Mouse (Mus musculus) forebrain, embryonic 12.5 days (tissue): ENCODE data around the gene Ccdc12. TPM values are rescaled to one million over a fixed set of nuclear protein-coding genes. Genes with fewer than 3 reads are reported as not detected.
A peak's percentile ranks its signal among the peaks of the same experiment; 100 is the strongest.

ENCODE experiments used
- ATAC-seq: fragments of 200-750 bp; cut with Nextera tagmentation; 2 replicates; pipeline ENCODE4 v1.8.0; 2017; ENCODE audit warnings: moderate TSS enrichment; ENCODE audit not compliant: low FRiP score
- H3K27ac ChIP-seq: fragments of 300-500 bp; sonication (generic); 2 replicates; pipeline ENCODE4 v1.5.1; 2016; ENCODE audit warnings: mild to moderate bottlenecking
- H3K27me3 ChIP-seq: fragments of 300-500 bp; sonication (generic); 2 replicates; pipeline ENCODE4 v1.6.1; 2016; ENCODE audit warnings: mild to moderate bottlenecking
- H3K36me3 ChIP-seq: fragments of 300-500 bp; sonication (generic); replicated peaks from 2 replicates; pipeline ENCODE4 v1.6.1; 2016; ENCODE audit warnings: mild to moderate bottlenecking
- H3K4me1 ChIP-seq: fragments of 300-500 bp; sonication (generic); 2 replicates; pipeline ENCODE4 v1.6.1; 2016
- H3K4me2 ChIP-seq: fragments of 300-500 bp; sonication (generic); 2 replicates; pipeline ENCODE4 v1.6.1; 2016; ENCODE audit warnings: mild to moderate bottlenecking, moderate library complexity
- H3K4me3 ChIP-seq: fragments of 300-500 bp; sonication (generic); replicated peaks from 2 replicates; pipeline ENCODE4 v1.5.1; 2016; ENCODE audit warnings: mild to moderate bottlenecking
- H3K9ac ChIP-seq: fragments of 300-500 bp; sonication (generic); 2 replicates; pipeline ENCODE4 v1.6.1; 2016; ENCODE audit warnings: mild to moderate bottlenecking
- H3K9me3 ChIP-seq: fragments of 300-500 bp; sonication (generic); 2 replicates; pipeline ENCODE4 v1.6.1; 2016
- WGBS: fragments of 180-500 bp; shearing (Covaris S2); methylation state at CpG from one replicate; pipeline ENCODE4 v1.1.7; 2016; 5-methylcytosine and 5-hydroxymethylcytosine counted together
- polyA plus RNA-seq: library from polyadenylated mRNA; unstranded; fragments of >200 nt; fragmentation: Nextera tagmentation; extraction: Ambion mirVana; gene quantifications from 2 replicates; pipeline ENCODE4 v1.2.1, GENCODE M21; 2016

The Ccdc12 gene
- polyA plus RNA-seq, 1 experiment from 2014 or later: 143 TPM

DNA sequence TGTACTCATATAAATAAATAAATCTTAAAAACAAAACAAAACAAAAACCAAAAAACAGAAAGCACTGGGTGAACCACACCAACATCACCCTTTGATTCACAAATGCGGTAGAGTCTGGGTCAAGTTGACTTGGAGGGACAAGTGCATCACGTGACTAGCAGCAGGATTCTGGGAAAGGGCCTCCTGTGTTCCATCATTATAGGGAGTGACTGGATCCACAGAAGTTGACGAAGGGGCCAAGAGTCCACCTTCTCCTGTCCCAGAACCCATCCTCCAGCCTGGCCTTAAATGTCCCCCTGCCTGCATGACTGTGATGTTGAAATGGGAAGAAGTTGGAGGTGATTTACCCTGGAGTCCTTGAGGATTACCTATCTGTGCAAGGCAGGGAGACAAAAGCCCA lies 62.5 kb downstream of the Ccdc12 start:
- 86% methylated on average over 3 of the region's 3 CpGs for WGBS
- Histone ChIP-seq H3K27ac (no peak overlapping the region), H3K9ac (no peak overlapping the region), H3K9me3 (no peaks in the 10 kb centered on the region), H3K36me3 (peaks cover 14% of the 10 kb centered on the region), H3K4me1 (peaks cover 3% of the 10 kb centered on the region; the same call in 1 of the 2 replicates), H3K27me3 (no peaks in the 10 kb centered on the region), H3K4me2 (no peak overlapping the region), H3K4me3 (no peak overlapping the region)
- no peak for ATAC-seq

DNA sequence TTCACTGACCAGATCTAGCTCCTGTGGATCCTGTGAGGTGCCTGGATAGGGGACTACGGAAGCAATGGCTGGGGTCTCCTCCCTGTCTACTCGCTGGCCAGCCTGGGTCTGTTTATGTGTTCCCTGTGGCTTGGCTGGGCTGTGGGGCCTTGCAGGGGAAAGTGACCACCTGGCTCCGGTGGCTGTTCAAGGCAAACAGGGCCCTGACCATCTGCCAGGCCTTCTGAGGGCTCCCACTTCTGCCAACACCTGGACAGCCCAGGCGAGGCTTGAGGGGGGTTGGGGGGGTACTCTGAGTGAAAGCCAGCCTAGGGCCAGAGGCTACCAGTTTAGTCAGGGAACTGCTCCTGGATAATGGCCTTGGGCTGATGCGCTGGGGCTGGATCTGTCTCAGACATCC lies 63.7 kb downstream of the Ccdc12 start:
- Histone ChIP-seq H3K4me2 (no peak overlapping the region), H3K27me3 (0 out of 2 replicates have a peak, but pooled peaks cover 1% of the 10 kb centered on the region), H3K9ac (no peak overlapping the region), H3K36me3 (peaks cover 5% of the 10 kb centered on the region; the same call in 1 of the 2 replicates), H3K4me3 (no peak overlapping the region), H3K27ac (no peak overlapping the region), H3K4me1 (peaks cover 3% of the 10 kb centered on the region; the same call in 1 of the 2 replicates), H3K9me3 (no peaks in the 10 kb centered on the region)
- 75% methylated on average over 5 of the region's 5 CpGs for WGBS
- no peak for ATAC-seq

DNA sequence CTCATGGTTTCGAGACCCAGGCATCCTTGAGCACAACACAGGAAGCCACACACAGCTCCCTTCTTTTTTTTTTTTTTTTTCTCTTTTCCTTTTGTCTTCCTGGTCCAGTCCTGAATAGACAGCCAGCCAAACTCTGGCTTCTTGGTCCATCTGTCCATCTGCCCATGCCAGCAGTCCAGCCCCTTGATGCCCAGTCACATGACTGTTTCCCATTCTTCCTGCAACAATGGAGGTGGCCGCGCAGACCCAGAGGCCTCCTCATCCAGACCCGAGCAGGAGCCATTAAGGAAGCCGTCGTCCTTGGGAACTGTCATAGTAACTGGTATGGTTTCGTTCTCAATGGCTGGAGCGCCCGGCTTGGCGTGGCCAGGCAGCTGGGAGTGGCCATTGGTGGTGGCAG lies 65.8 kb downstream of the Ccdc12 start:
- Histone ChIP-seq H3K9me3 (no peaks in the 10 kb centered on the region), H3K27ac (no peak overlapping the region), H3K27me3 (peaks cover 22% of the 10 kb centered on the region), H3K4me3 (no peak overlapping the region), H3K4me1 (peaks cover 19% of the 10 kb centered on the region), H3K36me3 (no peaks in the 10 kb centered on the region), H3K9ac (no peak overlapping the region), H3K4me2 (no peak overlapping the region)
- no peak for ATAC-seq
- 83% methylated on average over 10 of the region's 10 CpGs for WGBS

DNA sequence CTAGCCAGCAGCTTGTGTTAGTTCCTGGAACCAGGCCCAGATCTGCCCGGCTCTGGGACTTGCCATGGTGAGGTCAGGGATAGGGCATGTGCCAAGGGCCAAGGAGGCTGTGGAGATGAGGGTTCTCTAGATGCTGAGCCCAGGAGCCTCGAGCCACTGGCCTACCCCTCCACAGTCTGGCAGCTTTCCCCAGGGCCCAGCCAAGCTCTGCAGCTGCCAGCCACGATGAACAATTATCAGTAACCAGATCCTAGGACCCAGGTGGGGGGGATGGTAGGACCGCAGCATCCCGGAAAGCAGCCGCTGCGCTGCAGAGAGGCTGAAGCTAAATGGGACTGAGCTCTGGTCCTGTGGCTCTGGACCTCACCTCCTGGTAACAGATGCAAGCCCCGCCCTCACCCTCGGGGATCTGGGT lies 69.4 kb downstream of the Ccdc12 start:
- no peak overlapping the region for H3K4me3 ChIP-seq
- no peaks in the 10 kb centered on the region for H3K36me3 ChIP-seq
- no peak overlapping the region for H3K27ac ChIP-seq
- no peak overlapping the region for H3K4me2 ChIP-seq
- H3K27me3 ChIP-seq: peaks cover 55% of the 10 kb centered on the region
- peak; percentile 57 for ATAC-seq
- no peak overlapping the region for H3K9ac ChIP-seq
- WGBS: 6% methylated on average over 9 of the region's 9 CpGs
- H3K9me3 ChIP-seq: no peaks in the 10 kb centered on the region
- peaks cover 23% of the 10 kb centered on the region for H3K4me1 ChIP-seq

DNA sequence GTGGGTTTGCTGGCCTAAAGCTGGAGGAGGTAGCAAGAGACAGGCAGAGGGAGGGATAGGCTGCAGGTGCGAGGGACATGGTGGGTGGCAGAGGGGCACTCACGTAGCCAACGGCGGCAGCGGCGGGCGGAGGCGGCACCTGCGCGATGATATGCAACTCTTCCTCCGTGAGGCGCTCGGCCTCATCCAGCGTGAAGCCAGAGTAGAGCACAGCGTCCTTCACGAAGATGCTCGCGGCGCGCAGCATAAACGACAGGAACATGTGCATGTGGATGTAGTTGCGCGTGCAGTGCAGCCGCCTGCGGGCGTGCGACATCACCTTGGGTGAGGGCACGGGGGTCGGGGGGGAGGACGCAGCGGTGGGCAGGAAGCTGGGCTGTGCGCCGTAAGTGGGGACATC lies 70.6 kb downstream of the Ccdc12 start:
- peak overlapping the region; percentile 51 for H3K4me2 ChIP-seq
- H3K9me3 ChIP-seq: no peaks in the 10 kb centered on the region
- H3K27me3 ChIP-seq: peaks cover 66% of the 10 kb centered on the region
- no peak overlapping the region for H3K27ac ChIP-seq
- peaks cover 23% of the 10 kb centered on the region for H3K4me1 ChIP-seq
- 5% methylated on average over 33 of the region's 33 CpGs for WGBS
- no peak for ATAC-seq
- H3K36me3 ChIP-seq: no peaks in the 10 kb centered on the region
- H3K9ac ChIP-seq: no peak overlapping the region
- peak overlapping the region; percentile 29 for H3K4me3 ChIP-seq

DNA sequence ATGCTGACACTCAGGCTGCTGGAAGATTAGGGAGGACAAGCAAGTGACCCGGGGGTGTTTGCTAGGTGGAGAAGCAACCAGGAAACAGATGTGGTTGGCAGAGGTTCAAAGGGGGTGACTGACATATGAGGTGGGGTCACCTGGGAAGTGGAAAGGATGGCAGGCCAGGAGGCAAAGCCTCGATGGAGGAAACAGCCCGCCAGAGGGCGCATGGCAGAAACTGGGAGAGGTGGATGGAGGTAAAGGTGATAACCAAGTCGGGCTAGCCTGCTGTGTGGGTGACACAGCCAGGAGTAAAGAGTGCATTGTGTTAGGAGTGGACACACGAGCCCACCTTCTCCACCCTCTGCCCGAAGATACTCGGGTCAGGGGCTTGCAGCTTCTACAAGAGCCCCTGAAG lies 73.5 kb downstream of the Ccdc12 start:
- no peak overlapping the region for H3K4me2 ChIP-seq
- H3K27ac ChIP-seq: no peak overlapping the region
- no peak overlapping the region for H3K9ac ChIP-seq
- H3K27me3 ChIP-seq: peaks cover 93% of the 10 kb centered on the region
- no peak for ATAC-seq
- H3K4me1 ChIP-seq: peaks cover 39% of the 10 kb centered on the region
- WGBS: 13% methylated on average over 8 of the region's 8 CpGs
- H3K9me3 ChIP-seq: no peaks in the 10 kb centered on the region
- H3K4me3 ChIP-seq: no peak overlapping the region
- no peaks in the 10 kb centered on the region for H3K36me3 ChIP-seq

DNA sequence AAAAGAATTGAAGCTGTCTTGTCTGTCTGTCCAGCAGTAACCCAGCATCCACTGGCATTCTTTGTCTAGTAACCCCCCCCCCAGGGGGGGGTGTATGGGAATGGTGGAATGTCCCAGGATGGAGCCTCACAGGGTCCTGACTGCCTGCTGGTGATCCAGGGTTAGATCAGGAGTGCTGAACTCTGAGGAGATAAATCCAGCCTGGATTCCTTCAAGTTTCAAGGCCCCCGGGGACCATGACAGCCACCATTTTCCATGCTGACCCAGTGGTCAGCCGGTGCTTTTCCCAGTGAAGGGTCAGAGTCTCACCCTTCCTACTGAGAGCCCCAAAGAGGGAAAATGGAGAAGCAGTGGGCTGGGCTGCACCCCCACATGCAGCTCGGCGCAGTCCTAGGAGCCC lies 75.6 kb downstream of the Ccdc12 start:
- Histone ChIP-seq H3K27me3 (peaks cover 90% of the 10 kb centered on the region), H3K9me3 (no peaks in the 10 kb centered on the region), H3K9ac (peak overlapping the region; percentile 40; the same call in 1 of the 2 replicates), H3K4me3 (no peak overlapping the region), H3K4me2 (peak overlapping the region; percentile 69; the same call in 1 of the 2 replicates), H3K4me1 (peaks cover 24% of the 10 kb centered on the region), H3K36me3 (no peaks in the 10 kb centered on the region), H3K27ac (no peak overlapping the region)
- ATAC-seq: no peak
- 60% methylated on average over 4 of the region's 4 CpGs for WGBS

DNA sequence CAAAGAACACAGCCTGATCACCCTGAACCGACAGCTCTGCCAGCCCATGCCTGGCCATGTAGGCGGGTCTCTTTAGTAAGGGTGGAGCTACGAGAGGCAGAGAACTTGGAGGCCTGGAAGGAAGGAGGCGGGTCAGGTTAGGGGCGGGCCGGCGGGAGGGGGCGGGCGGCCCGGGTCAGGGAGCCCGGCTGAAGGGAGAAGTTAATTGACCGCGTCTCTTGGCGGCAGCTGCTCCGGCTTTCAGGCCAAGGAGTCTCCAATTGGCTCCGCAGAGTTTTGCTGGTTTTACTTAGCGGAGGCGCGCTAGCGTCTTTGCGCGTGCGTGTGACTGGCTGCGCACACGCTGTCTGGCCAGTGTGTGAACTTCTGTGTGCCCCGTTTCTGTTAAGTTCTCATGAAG lies 76.3 kb downstream of the Ccdc12 start:
- Histone ChIP-seq H3K27me3 (peaks cover 83% of the 10 kb centered on the region), H3K9ac (peak overlapping the region; percentile 40), H3K4me1 (peaks cover 17% of the 10 kb centered on the region), H3K4me2 (peak overlapping the region; percentile 69), H3K36me3 (no peaks in the 10 kb centered on the region), H3K27ac (no peak overlapping the region), H3K9me3 (no peaks in the 10 kb centered on the region), H3K4me3 (peak overlapping the region; percentile 44)
- under 1% methylated on average over 26 of the region's 26 CpGs for WGBS
- ATAC-seq: peak; percentile 83

DNA sequence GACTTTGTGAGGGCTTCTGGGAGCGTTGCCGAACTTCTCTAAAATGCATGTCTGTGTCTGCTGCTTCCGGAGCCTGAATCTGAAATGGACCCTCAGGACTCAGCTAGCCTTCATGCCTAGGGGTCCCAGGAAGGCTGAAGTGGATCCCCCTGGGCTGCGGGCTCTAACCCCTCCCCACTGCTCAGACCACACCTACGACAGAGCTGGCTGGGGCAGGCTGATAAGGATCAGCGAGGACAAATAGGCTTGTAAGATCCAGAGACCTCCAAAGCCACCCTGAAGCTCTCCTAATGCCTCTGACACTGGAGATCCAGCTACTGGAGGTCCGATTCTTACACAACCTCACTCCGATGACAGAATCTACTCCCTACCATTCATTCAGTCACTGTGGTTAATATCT lies 76.8 kb downstream of the Ccdc12 start:
- H3K4me2 ChIP-seq: peak overlapping the region; percentile 69
- no peak for ATAC-seq
- H3K27me3 ChIP-seq: peaks cover 78% of the 10 kb centered on the region
- H3K9me3 ChIP-seq: no peaks in the 10 kb centered on the region
- H3K36me3 ChIP-seq: no peaks in the 10 kb centered on the region
- peaks cover 16% of the 10 kb centered on the region for H3K4me1 ChIP-seq
- peak overlapping the region; percentile 44 for H3K4me3 ChIP-seq
- no peak overlapping the region for H3K27ac ChIP-seq
- WGBS: 13% methylated on average over 8 of the region's 8 CpGs
- peak overlapping the region; percentile 40; the same call in 1 of the 2 replicates for H3K9ac ChIP-seq

DNA sequence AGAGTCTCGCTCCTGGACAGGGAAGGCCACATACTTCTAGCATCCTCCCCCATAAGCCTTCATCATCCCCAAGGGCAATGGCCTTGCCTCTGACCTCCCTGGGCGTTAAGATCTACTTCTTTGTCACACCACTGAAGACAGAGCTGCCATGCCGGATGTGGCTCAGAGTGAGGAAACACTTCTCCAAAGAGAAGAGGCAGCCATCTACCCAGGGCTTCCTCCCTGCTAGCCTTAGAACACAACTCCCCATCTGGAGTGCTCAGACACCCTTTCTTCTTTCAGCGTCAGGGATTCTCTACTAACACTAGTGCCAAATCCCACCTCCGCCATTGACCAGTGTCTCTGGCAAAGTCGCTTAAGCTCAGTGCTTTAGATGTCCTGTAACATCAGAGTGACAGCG lies 77.9 kb downstream of the Ccdc12 start:
- 86% methylated on average over 7 of the region's 7 CpGs for whole genome bisulfite sequencing
- H3K9me3 ChIP-seq: no peaks in the 10 kb centered on the region
- ATAC-seq: no peak

DNA sequence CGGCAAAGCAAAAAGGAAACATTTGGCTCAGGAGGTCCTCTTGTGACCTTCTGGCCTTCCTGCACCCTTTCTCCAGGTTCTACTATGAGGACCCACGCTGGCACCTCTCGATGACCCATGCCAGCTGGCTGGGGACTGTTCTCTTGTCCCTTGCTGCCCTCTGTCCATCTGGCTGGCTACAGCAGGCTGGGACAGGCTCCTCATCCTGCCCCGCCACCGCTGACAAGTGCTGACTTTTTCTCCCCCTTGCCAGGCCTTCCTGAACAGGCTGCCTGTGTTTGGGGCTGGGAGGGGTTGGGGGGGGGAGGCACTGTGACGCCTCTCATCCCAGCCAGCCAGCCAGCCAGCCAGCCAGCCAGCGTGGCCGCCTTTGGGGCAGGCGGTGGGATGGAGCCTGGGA lies 80.1 kb downstream of the Ccdc12 start:
- H3K9me3 ChIP-seq: no peaks in the 10 kb centered on the region
- no peak overlapping the region for H3K27ac ChIP-seq
- H3K4me1 ChIP-seq: peaks cover 17% of the 10 kb centered on the region
- H3K36me3 ChIP-seq: no peaks in the 10 kb centered on the region
- H3K4me2 ChIP-seq: no peak overlapping the region
- no peak for ATAC-seq
- H3K27me3 ChIP-seq: peaks cover 71% of the 10 kb centered on the region
- H3K4me3 ChIP-seq: no peak overlapping the region
- WGBS: 43% methylated on average over 9 of the region's 9 CpGs
- H3K9ac ChIP-seq: no peak overlapping the region

More for the DNA sequence above, 77.9 kb downstream of the Ccdc12 start:
- Histone ChIP-seq H3K4me1 (peaks cover 16% of the 10 kb centered on the region), H3K27me3 (peaks cover 68% of the 10 kb centered on the region), H3K36me3 (no peaks in the 10 kb centered on the region), H3K27ac (no peak overlapping the region), H3K4me3 (no peak overlapping the region), H3K9ac (no peak overlapping the region), H3K4me2 (no peak overlapping the region)

DNA sequence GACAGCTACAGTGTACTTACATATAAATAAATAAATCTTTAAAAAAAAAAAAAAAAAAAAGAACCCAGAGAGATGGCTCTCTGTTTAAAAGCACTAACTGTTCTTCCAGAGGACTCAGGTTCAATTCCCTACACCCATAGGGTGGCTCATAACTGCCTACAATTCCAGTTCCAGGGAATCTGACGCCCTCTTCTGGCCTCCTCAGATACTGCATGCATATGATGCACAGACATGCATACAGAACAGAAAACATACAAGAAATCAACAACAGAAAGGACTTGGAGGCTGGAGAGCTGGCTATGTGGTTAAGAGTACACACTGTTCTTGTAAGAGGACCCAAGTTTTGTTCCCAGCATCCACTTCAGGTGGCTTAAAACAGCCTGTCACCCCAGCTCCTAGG lies 81.8 kb downstream of the Ccdc12 start:
- H3K36me3 ChIP-seq: no peaks in the 10 kb centered on the region
- no peak overlapping the region for H3K4me3 ChIP-seq
- H3K27me3 ChIP-seq: peaks cover 72% of the 10 kb centered on the region
- 28% methylated on average over 1 of the region's 1 CpGs for WGBS
- H3K9me3 ChIP-seq: no peaks in the 10 kb centered on the region
- no peak overlapping the region for H3K27ac ChIP-seq
- peaks cover 13% of the 10 kb centered on the region for H3K4me1 ChIP-seq
- H3K4me2 ChIP-seq: no peak overlapping the region
- no peak for ATAC-seq
- no peak overlapping the region for H3K9ac ChIP-seq

DNA sequence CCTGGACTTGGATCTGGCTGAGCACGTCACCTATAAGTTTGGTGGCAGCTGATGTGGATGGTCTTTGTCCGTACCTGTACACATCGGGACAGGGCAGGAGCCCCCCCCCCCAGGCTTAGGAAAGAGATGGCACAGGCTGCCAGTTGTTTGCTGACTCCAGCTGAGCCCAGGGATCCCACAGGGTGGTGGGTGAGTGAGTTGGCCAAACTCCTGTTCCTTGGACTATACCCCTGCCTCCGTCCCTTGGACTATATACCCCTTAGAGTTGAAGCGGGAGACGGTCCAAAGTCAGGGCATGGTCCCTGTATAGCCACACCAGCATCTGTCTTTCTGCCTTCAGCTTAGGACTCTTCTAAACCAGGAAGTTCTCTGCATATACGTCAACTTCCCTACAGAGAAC lies 83.7 kb downstream of the Ccdc12 start:
- ATAC-seq: no peak
- Histone ChIP-seq H3K4me1 (peaks cover 18% of the 10 kb centered on the region), H3K4me2 (no peak overlapping the region), H3K27ac (no peak overlapping the region), H3K4me3 (no peak overlapping the region), H3K36me3 (no peaks in the 10 kb centered on the region), H3K27me3 (peaks cover 72% of the 10 kb centered on the region), H3K9me3 (no peaks in the 10 kb centered on the region), H3K9ac (no peak overlapping the region)
- 92% methylated on average over 7 of the region's 7 CpGs for WGBS
